Mouse (Mus musculus) lung, postnatal 0 days (tissue): ENCODE measurements around the gene Bahcc1.

Source experiments
- CTCF ChIP-seq: IDR thresholded peaks from 2 replicates; pipeline ENCODE4 v1.5.1; 2016; ENCODE audit warnings: antibody characterized with exemption, mild to moderate bottlenecking
- EP300 ChIP-seq: IDR thresholded peaks from 2 replicates; pipeline ENCODE4 v1.6.1; 2016; ENCODE audit warnings: antibody characterized with exemption, mild to moderate bottlenecking, control low read depth

- no peak for TF ChIP-seq CTCF
- TF ChIP-seq EP300, result no peak
Measured at GRCm38 (mm10) chr11:120234776-120235181, 2.0 kb downstream of the Bahcc1 start.
